Mouse (Mus musculus) CH12.LX (cell line): ENCODE measurements at regions not wholly inside any gene's neighbourhood (a gene's known extent, or its start where the extent isn't known, plus 50 kb on each side); places are given as distances from the start of the nearest gene placed in this dataset.

Experiments
- CHD2 ChIP-seq: IDR thresholded peaks from 2 replicates; pipeline ENCODE4 v1.6.1; 2011; ENCODE audit warnings: low read length, improper control_type of control experiment
- CTCF ChIP-seq, 2 experiments: IDR thresholded peaks in 1 of 2; conservative IDR thresholded peaks in 1 of 2; 2 replicates each; pipeline ENCODE4 v1.5.1; 2011 to 2012; ENCODE audit warnings: low read depth in 2 of 2, low read length in 2 of 2, improper control_type of control experiment in 1 of 2, inconsistent platforms in 1 of 2, mild to moderate bottlenecking in 1 of 2, moderate library complexity in 1 of 2
- EP300 ChIP-seq: IDR thresholded peaks from 2 replicates; pipeline ENCODE4 v1.6.1; 2011; ENCODE audit warnings: low read length, improper control_type of control experiment
- MAFK ChIP-seq: IDR thresholded peaks from 2 replicates; pipeline ENCODE4 v1.6.1; 2011; ENCODE audit warnings: low read length, improper control_type of control experiment; ENCODE audit not compliant: insufficient replicate concordance
- MAX ChIP-seq: IDR thresholded peaks from 2 replicates; pipeline ENCODE4 v1.6.1; 2011; ENCODE audit warnings: low read length, improper control_type of control experiment
- MAZ ChIP-seq: IDR thresholded peaks from 2 replicates; pipeline ENCODE4 v1.6.1; 2012; ENCODE audit warnings: low read depth, mild to moderate bottlenecking, inconsistent platforms, low read length, improper control_type of control experiment, moderate library complexity
- NELFE ChIP-seq: IDR thresholded peaks from 2 replicates; pipeline ENCODE4 v1.6.1; 2011; ENCODE audit warnings: low read depth, low read length, improper control_type of control experiment
- POLR2A ChIP-seq: IDR thresholded peaks from 2 replicates; pipeline ENCODE4 v1.6.1; 2011; ENCODE audit warnings: low read depth, mild to moderate bottlenecking, improper control_type of control experiment, low read length
- USF1 ChIP-seq: IDR thresholded peaks from 2 replicates; pipeline ENCODE4 v1.6.1; 2014; ENCODE audit warnings: low read depth, mild to moderate bottlenecking, inconsistent platforms, low read length, improper control_type of control experiment
- ZKSCAN1 ChIP-seq: IDR thresholded peaks from 2 replicates; pipeline ENCODE4 v1.6.1; 2012; ENCODE audit warnings: low read depth, inconsistent platforms, low read length, improper control_type of control experiment, borderline replicate concordance
- ZNF384 ChIP-seq: IDR thresholded peaks from 2 replicates; pipeline ENCODE4 v1.6.1; 2012; ENCODE audit warnings: low read depth, low read length, improper control_type of control experiment, inconsistent platforms

DNA sequence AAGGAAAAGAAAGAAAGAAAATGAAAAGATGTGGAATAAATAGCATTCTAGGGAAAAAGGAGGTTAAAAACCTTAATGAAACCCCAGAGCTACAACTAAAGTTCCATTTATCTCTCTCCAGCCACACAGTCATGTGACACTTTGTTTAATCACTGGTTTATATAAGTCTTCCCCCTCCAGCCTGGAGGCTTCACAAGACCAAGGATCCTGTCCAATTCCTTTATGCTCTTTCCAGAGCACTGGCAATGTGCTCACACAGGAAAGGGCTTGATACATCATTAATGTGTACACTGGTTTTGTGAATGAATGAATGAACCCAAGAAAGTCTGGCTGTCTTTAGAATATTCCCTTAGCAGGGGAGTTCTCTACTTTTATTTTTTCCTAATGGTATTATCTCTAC is 221.1 kb upstream of the Xrcc4 start:
- TF ChIP-seq POLR2A (no peak), CTCF (conservative IDR thresholded peaks at IDR 0.05 in 1 of 2, IDR thresholded peaks at IDR 0.05 in 1 of 2; ENCODE audit: low read depth in 2 of 2, low read length in 2 of 2) (no peak), MAX (no peak), MAZ (no peak), NELFE (no peak), MAFK (no peak), ZKSCAN1 (no peak), CHD2 (no peak), EP300 (no peak), ZNF384 (no peak), USF1 (no peak)
